Mouse (Mus musculus) limb, embryonic 10.5 days (tissue): ENCODE results near the gene H2afx. TPM values are rescaled to one million over a fixed set of nuclear protein-coding genes. Genes with fewer than 3 reads are reported as not detected.

Source experiments
- DNase-seq: peaks from one replicate; pipeline ENCODE4 v3.0.0-alpha.2; 2017; ENCODE audit warnings: low spot score
- H3K27ac ChIP-seq: fragments of 300-500 bp; sonication (generic); 2 replicates; pipeline ENCODE4 v1.5.1; 2016; ENCODE audit warnings: mild to moderate bottlenecking
- H3K27me3 ChIP-seq: fragments of 300-500 bp; sonication (generic); 2 replicates; pipeline ENCODE4 v1.6.1; 2016; ENCODE audit warnings: low read depth, mild to moderate bottlenecking; ENCODE audit not compliant: poor library complexity, severe bottlenecking
- H3K36me3 ChIP-seq: fragments of 300-500 bp; sonication (generic); 2 replicates; pipeline ENCODE4 v1.6.1; 2016; ENCODE audit warnings: mild to moderate bottlenecking, moderate library complexity
- H3K4me1 ChIP-seq: fragments of 300-500 bp; sonication (generic); 2 replicates; pipeline ENCODE4 v1.6.1; 2016
- H3K4me3 ChIP-seq: fragments of 300-500 bp; sonication (generic); 2 replicates; pipeline ENCODE4 v1.5.1; 2016; ENCODE audit warnings: mild to moderate bottlenecking, moderate library complexity
- H3K9me3 ChIP-seq: fragments of 300-500 bp; sonication (generic); replicated peaks from 2 replicates; pipeline ENCODE4 v1.6.1; 2016; ENCODE audit warnings: mild to moderate bottlenecking
- WGBS: fragments of 180-500 bp; shearing (Covaris S2); methylation state at CpG from one replicate; pipeline ENCODE4 v1.1.7; 2016; 5-methylcytosine and 5-hydroxymethylcytosine counted together
- polyA plus RNA-seq: library from polyadenylated mRNA; unstranded; fragments of >200 nt; fragmentation: Nextera tagmentation; extraction: Ambion mirVana; gene quantifications from 2 replicates; pipeline ENCODE4 v1.2.1, GENCODE M21; 2016

H2afx gene
- polyA plus RNA-seq, 1 experiment from 2014 or later: 551 TPM

GRCm38 (mm10) chr9:44309756-44310155 is 24.7 kb upstream of the H2afx start:
- H3K27ac ChIP-seq: no peak overlapping the region
- H3K4me1 ChIP-seq: peaks cover 19% of the 10 kb centered on the region
- peaks cover 17% of the 10 kb centered on the region; the same call in 1 of the 2 replicates for H3K27me3 ChIP-seq
- DNase-seq: no peak
- H3K9me3 ChIP-seq: no peaks in the 10 kb centered on the region
- WGBS: 61% methylated on average over 3 of the region's 3 CpGs
- H3K36me3 ChIP-seq: peaks cover 24% of the 10 kb centered on the region
- no peak overlapping the region for H3K4me3 ChIP-seq

GRCm38 (mm10) chr9:44310750-44311135 is 23.8 kb upstream of the H2afx start:
- WGBS: 27% methylated on average over 10 of the region's 10 CpGs
- Histone ChIP-seq H3K27me3 (peaks cover 17% of the 10 kb centered on the region; the same call in 1 of the 2 replicates), H3K4me3 (peak overlapping the region; percentile 29; the same call in 1 of the 2 replicates), H3K9me3 (no peaks in the 10 kb centered on the region), H3K4me1 (peaks cover 17% of the 10 kb centered on the region), H3K36me3 (peaks cover 34% of the 10 kb centered on the region), H3K27ac (0 out of 2 replicates have a peak overlapping the region, but pooled peaks have one; percentile 32)
- no peak for DNase-seq

- 11% methylated on average over 27 of the region's 27 CpGs for WGBS
- DNase-seq: peak; percentile 42
- Histone ChIP-seq H3K36me3 (peaks cover 41% of the 10 kb centered on the region), H3K9me3 (no peaks in the 10 kb centered on the region), H3K27ac (peak overlapping the region; percentile 56), H3K27me3 (peaks cover 17% of the 10 kb centered on the region; the same call in 1 of the 2 replicates), H3K4me3 (peak overlapping the region; percentile 29; the same call in 1 of the 2 replicates), H3K4me1 (peaks cover 17% of the 10 kb centered on the region)
Observed at GRCm38 (mm10) chr9:44311136-44312134, 23.1 kb upstream of the H2afx start.

GRCm38 (mm10) chr9:44313476-44314256 is 20.8 kb upstream of the H2afx start:
- Histone ChIP-seq H3K36me3 (peaks cover 51% of the 10 kb centered on the region), H3K4me3 (no peak overlapping the region), H3K27ac (no peak overlapping the region), H3K27me3 (peaks cover 24% of the 10 kb centered on the region), H3K4me1 (peaks cover 32% of the 10 kb centered on the region), H3K9me3 (no peaks in the 10 kb centered on the region)
- no peak for DNase-seq
- 77% methylated on average over 19 of the region's 19 CpGs for WGBS

GRCm38 (mm10) chr9:44314257-44314547 is 20.3 kb upstream of the H2afx start:
- Histone ChIP-seq H3K9me3 (no peaks in the 10 kb centered on the region), H3K4me3 (no peak overlapping the region), H3K27me3 (peaks cover 30% of the 10 kb centered on the region), H3K27ac (no peak overlapping the region), H3K4me1 (peaks cover 37% of the 10 kb centered on the region), H3K36me3 (peaks cover 51% of the 10 kb centered on the region)
- 80% methylated on average over 4 of the region's 4 CpGs for WGBS
- no peak for DNase-seq

GRCm38 (mm10) chr9:44314910-44315309 is 19.6 kb upstream of the H2afx start:
- peak; percentile 22 for DNase-seq
- Histone ChIP-seq H3K27me3 (peaks cover 30% of the 10 kb centered on the region), H3K27ac (no peak overlapping the region), H3K4me3 (no peak overlapping the region), H3K9me3 (no peaks in the 10 kb centered on the region), H3K36me3 (peaks cover 51% of the 10 kb centered on the region), H3K4me1 (peaks cover 43% of the 10 kb centered on the region)
- WGBS: 90% methylated on average over 18 of the region's 18 CpGs

GRCm38 (mm10) chr9:44317452-44317851 is 17.0 kb upstream of the H2afx start:
- peaks cover 17% of the 10 kb centered on the region for H3K27me3 ChIP-seq
- DNase-seq: no peak
- peaks cover 33% of the 10 kb centered on the region for H3K4me1 ChIP-seq
- H3K9me3 ChIP-seq: no peaks in the 10 kb centered on the region
- H3K27ac ChIP-seq: no peak overlapping the region
- 70% methylated on average over 4 of the region's 4 CpGs for WGBS
- H3K36me3 ChIP-seq: peaks cover 49% of the 10 kb centered on the region
- 0 out of 2 replicates have a peak overlapping the region, but pooled peaks have one; percentile 5 for H3K4me3 ChIP-seq

- H3K9me3 ChIP-seq: no peaks in the 10 kb centered on the region
- H3K36me3 ChIP-seq: peaks cover 41% of the 10 kb centered on the region
- H3K27me3 ChIP-seq: peaks cover 13% of the 10 kb centered on the region
- H3K27ac ChIP-seq: no peak overlapping the region
- peak overlapping the region; percentile 75; the same call in 1 of the 2 replicates for H3K4me3 ChIP-seq
- 64% methylated on average over 5 of the region's 5 CpGs for WGBS
- DNase-seq: no peak
- H3K4me1 ChIP-seq: peaks cover 33% of the 10 kb centered on the region
Observed at GRCm38 (mm10) chr9:44318076-44318825, 16.2 kb upstream of the H2afx start.

- H3K27ac ChIP-seq: no peak overlapping the region
- WGBS: 28% methylated on average over 3 of the region's 3 CpGs
- peaks cover 33% of the 10 kb centered on the region for H3K4me1 ChIP-seq
- peaks cover 13% of the 10 kb centered on the region for H3K27me3 ChIP-seq
- H3K9me3 ChIP-seq: no peaks in the 10 kb centered on the region
- H3K4me3 ChIP-seq: peak overlapping the region; percentile 75
- H3K36me3 ChIP-seq: peaks cover 36% of the 10 kb centered on the region
- DNase-seq: no peak
Observed at GRCm38 (mm10) chr9:44318826-44319095, 15.7 kb upstream of the H2afx start.

- peak overlapping the region; percentile 77 for H3K27ac ChIP-seq
- H3K4me1 ChIP-seq: peaks cover 33% of the 10 kb centered on the region
- DNase-seq: peak; percentile 66
- H3K9me3 ChIP-seq: no peaks in the 10 kb centered on the region
- peaks cover 13% of the 10 kb centered on the region for H3K27me3 ChIP-seq
- peaks cover 31% of the 10 kb centered on the region for H3K36me3 ChIP-seq
- H3K4me3 ChIP-seq: peak overlapping the region; percentile 75
- WGBS: 3% methylated on average over 37 of the region's 37 CpGs
Observed at GRCm38 (mm10) chr9:44319105-44319886, 15.2 kb upstream of the H2afx start.

- DNase-seq: peak; percentile 94
- Histone ChIP-seq H3K27ac (peak within 1 kb of the TSS; percentile 77), H3K27me3 (peaks cover 13% of the 10 kb centered on the region), H3K4me1 (peaks cover 33% of the 10 kb centered on the region), H3K36me3 (peaks cover 23% of the 10 kb centered on the region), H3K9me3 (no peaks in the 10 kb centered on the region), H3K4me3 (peak within 1 kb of the TSS; percentile 75)
- WGBS: under 1% methylated on average over 67 of the region's 67 CpGs
Observed at GRCm38 (mm10) chr9:44319887-44320798, 14.4 kb upstream of the H2afx start, which contains the start of gene C2cd2l. C2cd2l (minus strand) TSS chr9:44320285.
